Mouse (Mus musculus) kidney, adult 8-10 months (tissue): Measurements from ENCODE around the gene Ddx39b.
A peak's percentile ranks its signal among the peaks of the same experiment; 100 is the strongest.
"Not testable (repeated sequence)": the region's sequence is repeated elsewhere in the genome, so short reads cannot be mapped to it uniquely, and the experiment has no call there.

Experiments
- DNase-seq, 2 experiments: peaks; one replicate each; pipeline ENCODE4 v3.0.0; 2022

The Ddx39b gene

GRCm38 (mm10) chr17:35220156-35220952 is 21.2 kb upstream of the Ddx39b start, which contains the start of gene Gm16181:
Gene Gm16181, plus strand, starts transcription at chr17:35220834.
- DNase-seq = no peak

GRCm38 (mm10) chr17:35222299-35222698 is 19.2 kb upstream of the Ddx39b start:
- no peak for DNase-seq

- DNase-seq = no peak
Observed at GRCm38 (mm10) chr17:35224641-35225040, 16.9 kb upstream of the Ddx39b start.

- no peak for DNase-seq
Observed at GRCm38 (mm10) chr17:35225456-35225855, 16.1 kb upstream of the Ddx39b start.

- DNase-seq = no peak
Observed at GRCm38 (mm10) chr17:35226561-35227046, 14.9 kb upstream of the Ddx39b start.

- no peak for DNase-seq
Observed at GRCm38 (mm10) chr17:35231022-35231421, 10.5 kb upstream of the Ddx39b start.

- peak in 1 of 2 experiments; percentile 88 for DNase-seq
Observed at GRCm38 (mm10) chr17:35232043-35232442, 9.5 kb upstream of the Ddx39b start.

GRCm38 (mm10) chr17:35232659-35233058 is 8.9 kb upstream of the Ddx39b start:
- no peak for DNase-seq

- DNase-seq = no peak
Observed at GRCm38 (mm10) chr17:35233114-35233980, 8.2 kb upstream of the Ddx39b start, which contains the start of gene Atp6v1g2. Gene Atp6v1g2, plus strand, starts transcription at chr17:35233660.

- DNase-seq = not testable (repeated sequence)
Observed at GRCm38 (mm10) chr17:35234090-35234489, 7.5 kb upstream of the Ddx39b start.

- DNase-seq = no peak
Observed at GRCm38 (mm10) chr17:35234903-35235302, 6.6 kb upstream of the Ddx39b start.

- DNase-seq = peak; percentile 91 to 92
Observed at GRCm38 (mm10) chr17:35235614-35236389, 5.7 kb upstream of the Ddx39b start, which contains the start of gene Nfkbil1. Gene Nfkbil1, minus strand, starts transcription at chr17:35235792.

GRCm38 (mm10) chr17:35236390-35236746 is 5.2 kb upstream of the Ddx39b start:
- DNase-seq = peak; percentile 92 to 98

- no peak for DNase-seq
Observed at GRCm38 (mm10) chr17:35236996-35237395, 4.5 kb upstream of the Ddx39b start.

- DNase-seq = no peak
Observed at GRCm38 (mm10) chr17:35237504-35237903, 4.0 kb upstream of the Ddx39b start.

- DNase-seq = no peak
Observed at GRCm38 (mm10) chr17:35239700-35240099, 1.8 kb upstream of the Ddx39b start.

- DNase-seq = peak in 1 of 2 experiments; percentile 59
Observed at GRCm38 (mm10) chr17:35240384-35241304, 902 bp upstream of the Ddx39b start.

GRCm38 (mm10) chr17:35242015-35242941 is 732 bp downstream of the Ddx39b start:
- DNase-seq = peak in 1 of 2 experiments; percentile 78

- peak in 1 of 2 experiments; percentile 52 for DNase-seq
Observed at GRCm38 (mm10) chr17:35243086-35243485, 1.5 kb downstream of the Ddx39b start.

- no peak for DNase-seq
Observed at GRCm38 (mm10) chr17:35244999-35245398, 3.5 kb downstream of the Ddx39b start.
